31 mouse cellular contexts compared by ENCODE assay signal in genomic region chr13:102948966-102949365, GRCm38 (mm10).
DNase-seq lines count a peak whose midpoint lies in the region; ATAC-seq lines count a peak whose summit lies in the region.
"Had no signal": no experiment of that assay in that cellular context is flagged by ENCODE, and none has a peak within 500 bp of the region (broad histone marks: within the 10 kb centered on the region; RNA-seq: fewer than 3 reads in every experiment).

No protein-coding gene starts in this region.

- H3K4me1 ChIP-seq in heart, embryonic 13.5 days, result peaks cover 61% of the 10 kb centered on the region
- H3K4me1 ChIP-seq: limb, embryonic 13.5 days; lung, embryonic 15.5 days had no signal

- intact Hi-C loops in heart, postnatal 25 days (cut with DNase I), result no loop called here
- intact Hi-C loops in gastrocnemius, postnatal 36 days (cut with DNase I), result no loop called here

- H3K36me3 ChIP-seq in heart, embryonic 13.5 days, result peaks cover 3% of the 10 kb centered on the region; the same call in 1 of the 2 replicates
- H3K36me3 ChIP-seq: G1E; hindbrain, embryonic 10.5 days; hindbrain, embryonic 15.5 days; kidney, embryonic 15.5 days; limb, embryonic 13.5 days; lung, embryonic 15.5 days had no signal

- H3K27ac ChIP-seq in heart, embryonic 13.5 days (replicated peaks), result peak overlapping the region; percentile 77
- H3K27ac ChIP-seq: forebrain, embryonic 13.5 days; hindbrain, embryonic 10.5 days; kidney, embryonic 15.5 days; layer of hippocampus, adult 2 months; left cerebral cortex, adult 2 months; limb, embryonic 13.5 days; lung, embryonic 15.5 days; stomach, postnatal 0 days had no signal

- H3K9ac ChIP-seq in heart, embryonic 13.5 days, result no peak overlapping the region
- H3K9ac ChIP-seq: forebrain, embryonic 13.5 days; hindbrain, embryonic 15.5 days; kidney, embryonic 15.5 days; limb, embryonic 13.5 days; lung, embryonic 15.5 days had no signal

- no peaks in the 10 kb centered on the region for H3K9me3 ChIP-seq in heart, embryonic 13.5 days
- H3K9me3 ChIP-seq: forebrain, embryonic 13.5 days; G1E; hindbrain, embryonic 10.5 days; hindbrain, embryonic 15.5 days; kidney, embryonic 15.5 days; limb, embryonic 13.5 days; lung, embryonic 15.5 days had no signal

- no peak overlapping the region for H3K4me3 ChIP-seq in heart, embryonic 13.5 days
- H3K4me3 ChIP-seq: forebrain, embryonic 13.5 days; hindbrain, embryonic 10.5 days; hindbrain, embryonic 15.5 days; kidney, embryonic 15.5 days; layer of hippocampus, adult 2 months; left cerebral cortex, adult 2 months; limb, embryonic 13.5 days; lung, embryonic 15.5 days had no signal

- no peak overlapping the region for H3K4me2 ChIP-seq in heart, embryonic 13.5 days
- H3K4me2 ChIP-seq: forebrain, embryonic 13.5 days; hindbrain, embryonic 15.5 days; kidney, embryonic 15.5 days; limb, embryonic 13.5 days; liver, embryonic 11.5 days; lung, embryonic 15.5 days; midbrain, embryonic 11.5 days had no signal

- 41% methylated on average over 3 of the region's 3 CpGs for WGBS in heart, embryonic 13.5 days

- DNase-seq in gastrocnemius, adult 18-20 months (ENCODE audit: low spot score), result peak; percentile 76
- no peak for DNase-seq in gastrocnemius, postnatal 4 days (ENCODE audit: low spot score in 2 of 2)
- DNase-seq in heart, postnatal 25 days (ENCODE audit: low spot score), result no peak
- peak; percentile 67 for DNase-seq in 3T3-L1 (ENCODE audit: low read depth, low spot score)
- DNase-seq in gastrocnemius, postnatal 36 days, result peak; percentile 35 to 46
- DNase-seq in thymus, postnatal 10 days (ENCODE audit: low spot score in 2 of 2), result no peak
- DNase-seq: adrenal gland, postnatal 14 days; cerebellum, adult 11 months; cerebellum, adult 9-10 months; cerebellum, postnatal 36 days; kidney, adult 11 months; right cerebral cortex, postnatal 25 days; thymus, adult 18-20 months; thymus, postnatal 36 days had no signal

- no peaks in the 10 kb centered on the region for H3K27me3 ChIP-seq in heart, embryonic 13.5 days (replicated peaks)
- H3K27me3 ChIP-seq: forebrain, embryonic 13.5 days; hindbrain, embryonic 15.5 days; kidney, embryonic 15.5 days; limb, embryonic 13.5 days; lung, embryonic 15.5 days; Patski had no signal

- peak; percentile 54; the same call in 1 of the 2 replicates for ATAC-seq in heart, embryonic 13.5 days (ENCODE audit: extremely low read depth, insufficient number of reproducible peaks, low FRiP score, low TSS enrichment)
- ATAC-seq in megakaryocyte, adult 5-6 weeks (ENCODE audit: poor library complexity, severe bottlenecking), result no peak
- ATAC-seq: forebrain, embryonic 13.5 days; inflammation-experienced regulatory T-cells, adult 6 months; midbrain, embryonic 16.5 days; Patski had no signal

Comparison
In these comparisons a context has a peak if more than half of its experiments do, and no peak if none do; other contexts are left out.
1. DNase-seq: peak in gastrocnemius, adult 18-20 months (single experiment), 3T3-L1 (single experiment) and gastrocnemius, postnatal 36 days (2 of 2); none in gastrocnemius, postnatal 4 days (0 of 2), heart, postnatal 25 days (single experiment) and thymus, postnatal 10 days (0 of 2).